Mouse (Mus musculus): ENCODE data around the gene Cdh26.

DNA sequence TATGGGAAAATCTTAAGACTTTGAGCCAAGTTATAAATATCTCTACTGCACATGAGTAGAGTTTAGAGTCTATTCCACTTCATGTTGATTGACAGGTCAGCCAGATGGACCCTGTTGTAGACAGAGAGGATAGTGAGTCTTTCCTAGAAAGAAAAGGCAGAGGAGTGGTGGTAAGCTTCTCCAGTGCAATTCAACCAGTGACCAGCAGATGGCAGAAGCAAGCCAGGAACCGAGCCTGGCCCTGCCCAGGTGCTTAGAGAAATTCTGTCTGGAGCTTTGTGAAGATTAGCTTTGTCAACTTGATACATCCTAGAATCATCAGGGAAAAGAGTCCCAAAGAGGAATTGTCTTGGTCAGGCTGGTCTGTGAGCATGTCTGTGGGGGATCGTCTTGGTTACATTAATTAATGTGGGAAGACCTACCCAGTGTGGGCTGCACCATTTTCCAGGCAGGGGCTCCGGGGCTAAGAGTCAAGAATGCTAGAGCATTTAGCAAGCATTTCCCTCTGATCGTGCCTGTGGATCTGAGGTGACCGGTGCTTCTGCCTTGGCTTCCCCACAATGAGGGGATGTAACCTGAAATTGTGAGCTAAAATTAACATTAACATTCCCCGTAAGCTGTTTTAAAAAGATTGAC is 77.2 kb downstream of the Cdh26 start:
- TF ChIP-seq ZNF384 (IDR thresholded peaks at IDR 0.05; ENCODE audit: low read depth, low read length) (no peak), POLR2A (IDR thresholded peaks at IDR 0.05; ENCODE audit: control insufficient read depth in 1 of 2, insufficient read depth in 1 of 2, low read depth in 1 of 2, low read length in 2 of 2, poor library complexity in 1 of 2) (no peak), SIN3A (IDR thresholded peaks at IDR 0.05; ENCODE audit: low read length) (no peak), CHD1 (IDR thresholded peaks at IDR 0.05; ENCODE audit: low read depth, low read length) (no peak), EP300 (IDR thresholded peaks at IDR 0.05; ENCODE audit: low read depth in 1 of 2, low read length in 2 of 2) (no peak), CTCF (IDR thresholded peaks at IDR 0.05 in 2 of 3, conservative IDR thresholded peaks at IDR 0.05 in 1 of 3; ENCODE audit: control insufficient read depth in 1 of 3, insufficient read depth in 1 of 3, low read depth in 2 of 3, low read length in 3 of 3, poor library complexity in 1 of 3, severe bottlenecking in 1 of 3) (peak; percentile 58 to 78 (median 61)), ZMIZ1 (IDR thresholded peaks at IDR 0.05; ENCODE audit: low read depth, low read length) (no peak), E2F4 (IDR thresholded peaks at IDR 0.05; ENCODE audit: borderline replicate concordance, low read depth, low read length) (no peak)

All from MEL (cell line).